In the genomic region with DNA sequence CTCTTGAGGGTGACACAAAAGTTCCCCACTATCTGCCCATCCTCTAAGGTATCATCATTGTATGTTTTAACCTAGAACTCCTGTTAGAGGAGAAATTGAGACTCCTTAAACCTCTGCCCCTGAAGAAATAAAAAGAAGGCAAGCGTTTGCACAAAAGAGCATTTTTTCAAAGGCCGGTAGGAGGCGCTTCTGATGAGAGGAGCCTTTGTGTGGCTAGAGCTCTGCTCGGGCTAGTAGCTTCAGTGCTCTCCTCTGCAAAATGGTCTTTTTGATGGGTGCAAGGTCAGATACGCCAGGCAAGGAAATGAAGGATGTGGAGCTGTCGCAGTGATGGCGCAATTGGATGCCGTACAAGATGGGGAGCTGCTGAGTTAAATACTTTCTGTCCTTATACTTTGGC, we compare ENCODE assay signal across 8 mouse cellular contexts.
DNase-seq lines count a peak whose midpoint lies in the region; ATAC-seq and TF ChIP-seq lines count a peak whose summit lies in the region.

No protein-coding gene starts in this region.

- H3K4me1 ChIP-seq in midbrain, embryonic 11.5 days (ENCODE audit: control insufficient read depth, insufficient read depth, low read length) = no peaks in the 10 kb centered on the region
- peaks cover 3% of the 10 kb centered on the region for H3K4me1 ChIP-seq in midbrain, embryonic 15.5 days
- no peaks in the 10 kb centered on the region for H3K4me1 ChIP-seq in neural tube, embryonic 11.5 days (ENCODE audit: control insufficient read depth, insufficient read depth, low read length)
- H3K4me1 ChIP-seq in thymus, adult 2 months (replicated peaks; ENCODE audit: control insufficient read depth, insufficient read depth, low read length) = no peaks in the 10 kb centered on the region

- no peaks in the 10 kb centered on the region for H3K9me3 ChIP-seq in midbrain, embryonic 11.5 days (ENCODE audit: control insufficient read depth, low read length)
- H3K9me3 ChIP-seq in midbrain, embryonic 15.5 days = no peaks in the 10 kb centered on the region
- H3K9me3 ChIP-seq in neural tube, embryonic 11.5 days (ENCODE audit: control insufficient read depth, low read length) = no peaks in the 10 kb centered on the region

- no peak overlapping the region for H3K27ac ChIP-seq in midbrain, embryonic 11.5 days (ENCODE audit: low read depth, low read length)
- H3K27ac ChIP-seq in midbrain, embryonic 15.5 days = no peak overlapping the region
- no peak overlapping the region for H3K27ac ChIP-seq in neural tube, embryonic 11.5 days (ENCODE audit: low read depth, low read length)
- no peak overlapping the region for H3K27ac ChIP-seq in thymus, adult 2 months (ENCODE audit: control insufficient read depth, insufficient read depth, low read length)

- no peaks in the 10 kb centered on the region for H3K27me3 ChIP-seq in midbrain, embryonic 11.5 days (ENCODE audit: control insufficient read depth, insufficient read depth, low read length)
- H3K27me3 ChIP-seq in midbrain, embryonic 15.5 days (replicated peaks) = no peaks in the 10 kb centered on the region
- no peaks in the 10 kb centered on the region for H3K27me3 ChIP-seq in neural tube, embryonic 11.5 days (ENCODE audit: control insufficient read depth, insufficient read depth, low read length)
- H3K27me3 ChIP-seq in thymus, adult 2 months (ENCODE audit: control insufficient read depth, insufficient read depth, low read length) = no peaks in the 10 kb centered on the region

- no peak for TF ChIP-seq CTCF in thymus, adult 2 months (IDR thresholded peaks at IDR 0.05; ENCODE audit: borderline replicate concordance, control insufficient read depth, extremely low read depth, insufficient read depth, low read length, poor library complexity)

- H3K4me3 ChIP-seq in midbrain, embryonic 11.5 days (ENCODE audit: low read depth, low read length) = no peak overlapping the region
- H3K4me3 ChIP-seq in midbrain, embryonic 15.5 days = no peak overlapping the region
- H3K4me3 ChIP-seq in neural tube, embryonic 11.5 days (ENCODE audit: low read depth, low read length) = no peak overlapping the region
- H3K4me3 ChIP-seq in thymus, adult 2 months (ENCODE audit: control insufficient read depth, insufficient read depth, low read length) = no peak overlapping the region

- 26% methylated on average over 8 of the region's 8 CpGs for WGBS in midbrain, embryonic 11.5 days
- WGBS in midbrain, embryonic 15.5 days = 25% methylated on average over 8 of the region's 8 CpGs
- WGBS in neural tube, embryonic 11.5 days = 23% methylated on average over 8 of the region's 8 CpGs
- WGBS in thymus, adult 2 months = 41% methylated on average over 8 of the region's 8 CpGs

- intact Hi-C loops in gastrocnemius, postnatal 36 days (cut with DNase I) = no loop called here

- no peak overlapping the region for H3K9ac ChIP-seq in midbrain, embryonic 11.5 days (ENCODE audit: low read length)
- no peak overlapping the region for H3K9ac ChIP-seq in midbrain, embryonic 15.5 days
- no peak overlapping the region for H3K9ac ChIP-seq in neural tube, embryonic 11.5 days (ENCODE audit: low read length)

- no peak for TF ChIP-seq POLR2A in thymus, adult 2 months (IDR thresholded peaks at IDR 0.05; ENCODE audit: control insufficient read depth, extremely low read depth, insufficient read depth, low read length, poor library complexity)

- no peaks in the 10 kb centered on the region for H3K36me3 ChIP-seq in midbrain, embryonic 11.5 days (ENCODE audit: control insufficient read depth, insufficient read depth, low read length)
- H3K36me3 ChIP-seq in midbrain, embryonic 15.5 days (replicated peaks) = no peaks in the 10 kb centered on the region
- H3K36me3 ChIP-seq in neural tube, embryonic 11.5 days (ENCODE audit: control insufficient read depth, insufficient read depth, low read length) = no peaks in the 10 kb centered on the region
- no peaks in the 10 kb centered on the region for H3K36me3 ChIP-seq in thymus, adult 2 months (ENCODE audit: control insufficient read depth, insufficient read depth, low read length)

- no peak overlapping the region for H3K4me2 ChIP-seq in midbrain, embryonic 11.5 days
- H3K4me2 ChIP-seq in midbrain, embryonic 15.5 days = no peak overlapping the region
- no peak overlapping the region for H3K4me2 ChIP-seq in neural tube, embryonic 11.5 days (ENCODE audit: low read depth)

- ATAC-seq in midbrain, embryonic 11.5 days (ENCODE audit: low FRiP score) = no peak
- no peak for ATAC-seq in midbrain, embryonic 15.5 days (replicated peaks)
- no peak for ATAC-seq in neural tube, embryonic 11.5 days (ENCODE audit: insufficient read depth, low FRiP score, low TSS enrichment)

- peak; percentile 27 for DNase-seq in gastrocnemius, adult 18-20 months (ENCODE audit: low spot score)
- no peak for DNase-seq in gastrocnemius, postnatal 36 days
- peak; percentile 92 for DNase-seq in midbrain, embryonic 11.5 days (ENCODE audit: low spot score, missing footprints)
- DNase-seq in frontal cortex, postnatal 36 days (ENCODE audit: low spot score in 2 of 2) = peak; percentile 21 to 40
- DNase-seq in neural tube, embryonic 11.5 days (ENCODE audit: low spot score) = peak; percentile 65
- DNase-seq in thymus, adult 2 months = no peak
- no peak for DNase-seq in spleen, postnatal 10 days (ENCODE audit: low spot score in 2 of 2)

Comparison
In these comparisons a context has a peak if more than half of its experiments do, and no peak if none do; other contexts are left out.
1. DNase-seq: peak in gastrocnemius, adult 18-20 months (single experiment), midbrain, embryonic 11.5 days (single experiment), frontal cortex, postnatal 36 days (2 of 2) and neural tube, embryonic 11.5 days (single experiment); none in gastrocnemius, postnatal 36 days (0 of 2), thymus, adult 2 months (single experiment) and spleen, postnatal 10 days (0 of 2).